Mouse (Mus musculus): ENCODE data around the gene Aak1. TPM values are rescaled to one million over a fixed set of nuclear protein-coding genes. Genes with fewer than 3 reads are reported as not detected.

Gene Aak1
- 177 TPM for total RNA-seq (2023)

GRCm38 (mm10) chr6:86848915-86849644, at the start of gene Aak1:
Gene Aak1 (plus strand): TSS chr6:86849517.

GRCm38 (mm10) chr6:87008887-87009286, 159.6 kb downstream of the Aak1 start, which contains the start of gene Nfu1:
Gene Nfu1 (plus strand): TSS chr6:87009236.

GRCm38 (mm10) chr6:87042337-87043130, 193.2 kb downstream of the Aak1 start, which contains the start of gene Gfpt1:
Gene Gfpt1 (plus strand): TSS chr6:87042846.

Other genes starting within 250 kb of the Aak1 start
- not detected for gene Asprv1, start 221.4 kb upstream of the Aak1 start, total RNA-seq (2023)
- 31.5 TPM for gene Mxd1, start 180.4 kb upstream of the Aak1 start, total RNA-seq (2023)
- 36.3 TPM for gene Snrnp27, start 165.0 kb upstream of the Aak1 start, total RNA-seq (2023)
- gene Gmcl1, start 116.1 kb upstream of the Aak1 start, total RNA-seq (2023), result 29.2 TPM
- 2.3 TPM for gene Anxa4, start 55.9 kb upstream of the Aak1 start, total RNA-seq (2023)
- gene Nfu1, start 159.7 kb downstream of the Aak1 start, total RNA-seq (2023), result 46.1 TPM
- 30.3 TPM for gene Gfpt1, start 193.3 kb downstream of the Aak1 start, total RNA-seq (2023)